Mouse (Mus musculus) frontal cortex, postnatal 10 days (tissue): ENCODE data around the gene Ankrd34c.
A peak's percentile ranks its signal among the peaks of the same experiment; 100 is the strongest.

Experiments used
- DNase-seq, 2 experiments: peaks; one replicate each; pipeline ENCODE4 v3.0.0; 2022; ENCODE audit warnings: low spot score in 2 of 2, mixed read lengths in 1 of 2

Gene Ankrd34c

GRCm38 (mm10) chr9:89738295-89738694 is at the start of gene Ankrd34c:
Ankrd34c (minus strand) TSS chr9:89738475.
- DNase-seq = peak in 1 of 2 experiments; percentile 14

- peak; percentile 18 to 25 for DNase-seq
Observed at GRCm38 (mm10) chr9:89787532-89787931, 49.3 kb upstream of the Ankrd34c start.

GRCm38 (mm10) chr9:89781395-89781927 is 43.2 kb upstream of the Ankrd34c start:
- DNase-seq = no peak

- no peak for DNase-seq
Observed at GRCm38 (mm10) chr9:89779237-89779636, 41.0 kb upstream of the Ankrd34c start.

GRCm38 (mm10) chr9:89771153-89771552 is 32.9 kb upstream of the Ankrd34c start:
- no peak for DNase-seq

- no peak for DNase-seq
Observed at GRCm38 (mm10) chr9:89762017-89762416, 23.7 kb upstream of the Ankrd34c start.

- no peak for DNase-seq
Observed at GRCm38 (mm10) chr9:89758569-89758968, 20.3 kb upstream of the Ankrd34c start.

GRCm38 (mm10) chr9:89758139-89758538 is 19.9 kb upstream of the Ankrd34c start:
- DNase-seq = no peak

- peak in 1 of 2 experiments; percentile 38 for DNase-seq
Observed at GRCm38 (mm10) chr9:89757571-89757970, 19.3 kb upstream of the Ankrd34c start.

GRCm38 (mm10) chr9:89740041-89740440 is 1.8 kb upstream of the Ankrd34c start:
- DNase-seq = no peak

- no peak for DNase-seq
Observed at GRCm38 (mm10) chr9:89737888-89738287, 387 bp downstream of the Ankrd34c start.

- DNase-seq = peak in 1 of 2 experiments; percentile 13
Observed at GRCm38 (mm10) chr9:89736932-89737705, 1.2 kb downstream of the Ankrd34c start.

GRCm38 (mm10) chr9:89706906-89707305 is 31.4 kb downstream of the Ankrd34c start:
- DNase-seq = no peak

- DNase-seq = no peak
Observed at GRCm38 (mm10) chr9:89705197-89705533, 33.1 kb downstream of the Ankrd34c start.

- DNase-seq = peak; percentile 90 to 91
Observed at GRCm38 (mm10) chr9:89704265-89705196, 33.7 kb downstream of the Ankrd34c start, which contains the start of gene Tmed3. Tmed3 (minus strand) TSS chr9:89705068.

- no peak for DNase-seq
Observed at GRCm38 (mm10) chr9:89700910-89701457, 37.3 kb downstream of the Ankrd34c start.

- DNase-seq = no peak
Observed at GRCm38 (mm10) chr9:89695143-89695542, 43.1 kb downstream of the Ankrd34c start.

- no peak for DNase-seq
Observed at GRCm38 (mm10) chr9:89693670-89694069, 44.6 kb downstream of the Ankrd34c start.

- DNase-seq = no peak
Observed at GRCm38 (mm10) chr9:89689179-89689578, 49.1 kb downstream of the Ankrd34c start.

GRCm38 (mm10) chr9:89687503-89688226 is 50.6 kb downstream of the Ankrd34c start:
- DNase-seq = no peak

- DNase-seq = no peak
Observed at GRCm38 (mm10) chr9:89686262-89686661, 52.0 kb downstream of the Ankrd34c start.
